Mouse (Mus musculus): ENCODE measurements at regions not wholly inside any gene's neighbourhood (a gene's known extent, or its start where the extent isn't known, plus 50 kb on each side); places are given as distances from the start of the nearest gene placed in this dataset.

- DNase-seq, result peak; percentile 7
These were observed 223.9 kb upstream of the Adgrb3 start for GRCm38 (mm10) chr1:26053415-26053814.

- no peak for DNase-seq
These were observed 218.3 kb upstream of the Adgrb3 start for GRCm38 (mm10) chr1:26047804-26048203.

Measured in cerebellum, adult 9-11 months (tissue).